Mouse (Mus musculus) intestine, embryonic 15.5 days (tissue): ENCODE results near the gene Bicral. TPM values are rescaled to one million over a fixed set of nuclear protein-coding genes. Genes with fewer than 3 reads are reported as not detected.

Source experiments
- ATAC-seq: fragments of 200-750 bp; cut with Nextera tagmentation; 2 replicates; pipeline ENCODE4 v1.8.0; 2017; ENCODE audit warnings: moderate TSS enrichment, moderate library complexity
- H3K27ac ChIP-seq: fragments of 300-500 bp; sonication (generic); 2 replicates; pipeline ENCODE4 v1.5.1; 2015; ENCODE audit warnings: mild to moderate bottlenecking, inconsistent platforms
- H3K27me3 ChIP-seq: fragments of 300-500 bp; sonication (generic); replicated peaks from 2 replicates; pipeline ENCODE4 v1.6.1; 2015; ENCODE audit warnings: inconsistent platforms
- H3K36me3 ChIP-seq: fragments of 300-500 bp; sonication (generic); 2 replicates; pipeline ENCODE4 v1.6.1; 2015; ENCODE audit warnings: inconsistent platforms
- H3K4me1 ChIP-seq: fragments of 300-500 bp; sonication (generic); replicated peaks from 2 replicates; pipeline ENCODE4 v1.6.1; 2015; ENCODE audit warnings: inconsistent platforms
- H3K4me2 ChIP-seq: fragments of 300-500 bp; sonication (generic); replicated peaks from 2 replicates; pipeline ENCODE4 v1.6.1; 2015; ENCODE audit warnings: mild to moderate bottlenecking, inconsistent platforms
- H3K4me3 ChIP-seq: fragments of 300-500 bp; sonication (generic); replicated peaks from 2 replicates; pipeline ENCODE4 v1.5.1; 2015; ENCODE audit warnings: inconsistent platforms
- H3K9ac ChIP-seq: fragments of 300-500 bp; sonication (generic); 2 replicates; pipeline ENCODE4 v1.6.1; 2015; ENCODE audit warnings: inconsistent platforms
- H3K9me3 ChIP-seq: fragments of 300-500 bp; sonication (generic); 2 replicates; pipeline ENCODE4 v1.6.1; 2016; ENCODE audit warnings: inconsistent platforms
- WGBS: fragments of 180-500 bp; shearing (Covaris S2); methylation state at CpG from one replicate; pipeline ENCODE4 v1.1.7; 2015; 5-methylcytosine and 5-hydroxymethylcytosine counted together
- polyA plus RNA-seq: library from polyadenylated mRNA; unstranded; fragments of >200 nt; fragmentation: Nextera tagmentation; extraction: Ambion mirVana; gene quantifications from 2 replicates; pipeline ENCODE4 v1.2.1, GENCODE M21; 2015

Gene Bicral
- 3.5 and 4.6 TPM in 2 replicates for polyA plus RNA-seq

GRCm38 (mm10) chr17:46857903-46858748 lies at the start of gene Bicral:
TSS of gene Bicral (minus strand) at chr17:46858482.
- peak within 1 kb of the TSS; percentile 100 for H3K27ac ChIP-seq
- H3K36me3 ChIP-seq, result no peaks in the 10 kb centered on the region; the same call in 1 of the 2 replicates
- peak within 1 kb of the TSS; percentile 59 for H3K4me2 ChIP-seq
- H3K27me3 ChIP-seq, result no peaks in the 10 kb centered on the region
- ATAC-seq, result peak; percentile 70
- peaks cover 19% of the 10 kb centered on the region for H3K4me1 ChIP-seq
- peak within 1 kb of the TSS; percentile 100 for H3K9ac ChIP-seq
- under 1% methylated on average over 62 of the region's 65 CpGs for WGBS
- peak within 1 kb of the TSS; percentile 86 for H3K4me3 ChIP-seq
- H3K9me3 ChIP-seq, result no peaks in the 10 kb centered on the region

DNA sequence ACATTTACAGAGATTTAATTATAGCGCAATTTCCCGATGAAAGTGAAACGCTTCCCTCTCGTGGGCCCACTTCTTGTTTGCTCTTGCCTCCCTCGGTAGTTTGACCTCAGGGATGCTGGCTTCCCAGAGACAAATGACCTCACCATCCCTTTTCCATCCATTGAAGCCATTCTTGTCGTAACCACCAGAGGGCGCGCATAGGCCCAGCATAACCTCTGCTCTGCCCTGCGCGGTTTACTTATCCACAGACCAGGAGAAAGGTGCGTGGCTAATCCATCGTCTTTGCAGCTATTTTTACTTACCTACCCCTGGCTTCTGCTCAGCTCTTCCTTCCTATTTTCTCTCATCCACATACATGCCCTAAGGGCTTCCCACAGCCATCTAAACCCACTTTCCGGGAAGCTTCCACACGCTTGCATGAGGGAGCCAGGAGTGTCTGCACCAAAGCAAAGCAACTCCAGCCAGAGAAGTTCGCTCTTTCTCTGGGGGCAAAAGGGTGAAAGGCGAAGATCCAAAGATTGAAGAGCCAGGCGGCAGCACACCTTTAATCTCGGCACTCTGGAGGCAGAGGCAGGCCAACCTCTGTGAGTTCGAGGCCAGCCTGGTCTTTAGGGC lies 45.7 kb upstream of the Bicral start:
- no peak overlapping the region for H3K9ac ChIP-seq
- no peak overlapping the region for H3K4me3 ChIP-seq
- peaks cover 3% of the 10 kb centered on the region; the same call in 1 of the 2 replicates for H3K4me1 ChIP-seq
- WGBS, result 22% methylated on average over 19 of the region's 19 CpGs
- no peak overlapping the region; the same call in 1 of the 2 replicates for H3K4me2 ChIP-seq
- no peaks in the 10 kb centered on the region for H3K36me3 ChIP-seq
- H3K27me3 ChIP-seq, result no peaks in the 10 kb centered on the region
- peak; percentile 82 for ATAC-seq
- no peaks in the 10 kb centered on the region for H3K9me3 ChIP-seq
- no peak overlapping the region for H3K27ac ChIP-seq

DNA sequence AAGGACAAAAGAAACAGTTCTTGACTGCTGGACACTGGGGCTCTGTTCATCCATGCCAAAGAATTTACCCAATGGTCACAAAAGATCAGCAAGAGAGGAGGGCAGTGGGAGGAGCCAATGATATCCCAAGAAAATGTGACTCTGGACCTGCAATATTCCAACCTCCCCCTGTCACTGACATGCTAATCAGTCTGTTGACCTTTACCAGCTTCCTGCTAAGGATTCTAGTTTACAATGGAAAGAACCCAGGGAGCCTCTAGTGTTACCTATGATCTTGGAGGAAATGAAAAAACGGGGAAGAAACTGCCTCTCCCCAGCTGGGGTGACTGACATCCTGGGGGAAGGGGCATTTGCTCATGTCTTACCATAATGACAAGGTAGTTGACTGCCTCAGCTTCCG lies 42.7 kb upstream of the Bicral start:
- H3K4me3 ChIP-seq, result no peak overlapping the region
- no peak overlapping the region for H3K9ac ChIP-seq
- H3K4me2 ChIP-seq, result no peak overlapping the region
- no peaks in the 10 kb centered on the region for H3K27me3 ChIP-seq
- H3K4me1 ChIP-seq, result peaks cover 3% of the 10 kb centered on the region; the same call in 1 of the 2 replicates
- H3K9me3 ChIP-seq, result no peaks in the 10 kb centered on the region
- no peak overlapping the region for H3K27ac ChIP-seq
- 57% methylated on average over 2 of the region's 2 CpGs for WGBS
- ATAC-seq, result no peak
- H3K36me3 ChIP-seq, result no peaks in the 10 kb centered on the region

GRCm38 (mm10) chr17:46897221-46897950 lies 39.1 kb upstream of the Bicral start:
- no peak overlapping the region for H3K4me3 ChIP-seq
- H3K4me2 ChIP-seq, result no peak overlapping the region
- H3K27ac ChIP-seq, result no peak overlapping the region; the same call in 1 of the 2 replicates
- peak; percentile 45; the same call in 1 of the 2 replicates for ATAC-seq
- no peaks in the 10 kb centered on the region for H3K36me3 ChIP-seq
- no peaks in the 10 kb centered on the region for H3K9me3 ChIP-seq
- WGBS, result 39% methylated on average over 13 of the region's 13 CpGs
- H3K9ac ChIP-seq, result no peak overlapping the region
- peaks cover 4% of the 10 kb centered on the region; the same call in 1 of the 2 replicates for H3K4me1 ChIP-seq
- H3K27me3 ChIP-seq, result no peaks in the 10 kb centered on the region

GRCm38 (mm10) chr17:46895426-46895825 lies 37.1 kb upstream of the Bicral start:
- Histone ChIP-seq H3K4me2 (no peak overlapping the region), H3K27me3 (no peaks in the 10 kb centered on the region), H3K4me3 (no peak overlapping the region), H3K27ac (no peak overlapping the region), H3K9ac (no peak overlapping the region), H3K36me3 (no peaks in the 10 kb centered on the region), H3K9me3 (no peaks in the 10 kb centered on the region), H3K4me1 (peaks cover 16% of the 10 kb centered on the region; the same call in 1 of the 2 replicates)
- WGBS, result 88% methylated on average over 9 of the region's 9 CpGs
- ATAC-seq, result no peak

DNA sequence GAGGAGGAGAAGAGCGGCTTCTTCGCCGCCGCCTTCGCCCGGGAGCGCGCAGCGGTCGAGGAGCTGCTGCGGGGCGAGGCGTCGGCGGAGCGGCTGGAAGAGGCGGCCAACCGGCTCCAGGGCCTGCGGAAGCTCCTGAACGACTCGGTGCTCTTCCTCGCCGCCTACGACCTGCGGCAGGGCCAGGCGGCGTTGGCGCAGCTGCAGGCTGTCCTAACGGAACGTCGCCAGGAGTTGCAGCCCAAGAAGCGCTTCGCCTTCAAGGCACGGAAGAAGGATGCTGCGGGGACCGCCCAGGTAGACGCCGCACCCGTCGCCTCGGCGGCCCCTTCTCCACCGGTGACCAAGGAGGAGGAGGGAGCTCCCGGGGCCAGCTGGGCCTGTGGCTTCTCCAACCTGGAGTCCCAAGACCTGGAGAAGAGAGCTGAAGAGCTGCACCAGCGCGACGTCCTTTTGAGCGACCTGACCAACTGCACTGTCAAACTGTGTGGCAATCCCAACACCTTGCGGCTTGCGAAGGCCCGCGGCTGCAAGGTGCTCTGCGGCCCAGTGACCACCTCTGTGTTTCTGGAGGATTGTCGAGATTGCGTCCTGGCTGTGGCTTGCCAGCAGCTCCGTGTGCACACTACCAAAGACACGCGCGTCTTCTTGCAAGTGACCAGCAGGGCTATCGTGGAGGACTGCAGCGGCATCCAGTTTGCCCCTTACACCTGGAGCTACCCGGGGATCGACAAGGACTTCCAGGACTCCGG lies 32.7 kb upstream of the Bicral start:
- Histone ChIP-seq H3K27ac (peak overlapping the region; percentile 87), H3K36me3 (no peaks in the 10 kb centered on the region), H3K4me2 (peak overlapping the region; percentile 91), H3K9me3 (no peaks in the 10 kb centered on the region), H3K9ac (peak overlapping the region; percentile 87), H3K4me3 (peak overlapping the region; percentile 90), H3K4me1 (peaks cover 19% of the 10 kb centered on the region; the same call in 1 of the 2 replicates), H3K27me3 (no peaks in the 10 kb centered on the region)
- WGBS, result under 1% methylated on average over 64 of the region's 64 CpGs
- ATAC-seq, result peak; percentile 37

DNA sequence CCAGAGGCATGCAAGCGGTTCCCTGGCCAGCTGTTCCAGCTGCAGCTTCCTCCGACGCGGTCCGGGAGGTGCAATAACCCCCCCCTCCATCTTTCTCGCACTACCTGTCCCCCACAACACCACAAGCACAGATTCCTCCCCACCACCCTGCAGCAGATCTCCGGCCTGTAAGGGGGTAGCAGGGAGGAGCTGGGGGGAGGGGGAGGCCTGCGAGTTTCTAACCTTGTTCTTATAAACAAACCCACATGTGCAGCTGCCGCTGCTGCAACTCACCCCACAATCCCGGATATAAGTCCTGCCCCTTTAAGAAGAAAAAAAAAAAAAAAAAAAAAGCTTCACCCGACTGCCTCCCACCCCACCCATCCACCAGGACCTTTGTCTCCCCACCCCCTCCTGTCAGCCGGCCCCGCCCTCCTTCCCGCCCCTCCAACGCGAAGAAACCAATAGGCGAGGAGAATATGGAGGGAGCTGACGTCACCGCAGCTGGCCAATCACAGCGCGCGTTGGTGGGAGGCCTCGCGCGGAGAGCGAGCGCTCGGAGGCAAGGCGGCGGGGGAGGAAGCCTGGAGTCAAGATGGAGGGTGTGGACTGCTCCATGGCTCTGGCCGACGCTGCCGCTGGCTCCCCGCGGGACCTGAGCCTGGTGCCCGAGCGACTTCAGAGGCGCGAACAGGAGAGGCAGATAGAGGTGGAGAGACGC lies 32.0 kb upstream of the Bicral start, which contains the start of gene Tbcc:
Gene Tbcc (plus strand): TSS at position 569 of the 700 bp plus-strand sequence.
- Histone ChIP-seq H3K9ac (peak within 1 kb of the TSS; percentile 87), H3K4me2 (peak within 1 kb of the TSS; percentile 91), H3K27me3 (no peaks in the 10 kb centered on the region), H3K4me1 (peaks cover 26% of the 10 kb centered on the region), H3K4me3 (peak within 1 kb of the TSS; percentile 90), H3K36me3 (no peaks in the 10 kb centered on the region), H3K27ac (peak within 1 kb of the TSS; percentile 98), H3K9me3 (no peaks in the 10 kb centered on the region)
- peak; percentile 96 for ATAC-seq
- 0% methylated on average over 40 of the region's 40 CpGs for WGBS

DNA sequence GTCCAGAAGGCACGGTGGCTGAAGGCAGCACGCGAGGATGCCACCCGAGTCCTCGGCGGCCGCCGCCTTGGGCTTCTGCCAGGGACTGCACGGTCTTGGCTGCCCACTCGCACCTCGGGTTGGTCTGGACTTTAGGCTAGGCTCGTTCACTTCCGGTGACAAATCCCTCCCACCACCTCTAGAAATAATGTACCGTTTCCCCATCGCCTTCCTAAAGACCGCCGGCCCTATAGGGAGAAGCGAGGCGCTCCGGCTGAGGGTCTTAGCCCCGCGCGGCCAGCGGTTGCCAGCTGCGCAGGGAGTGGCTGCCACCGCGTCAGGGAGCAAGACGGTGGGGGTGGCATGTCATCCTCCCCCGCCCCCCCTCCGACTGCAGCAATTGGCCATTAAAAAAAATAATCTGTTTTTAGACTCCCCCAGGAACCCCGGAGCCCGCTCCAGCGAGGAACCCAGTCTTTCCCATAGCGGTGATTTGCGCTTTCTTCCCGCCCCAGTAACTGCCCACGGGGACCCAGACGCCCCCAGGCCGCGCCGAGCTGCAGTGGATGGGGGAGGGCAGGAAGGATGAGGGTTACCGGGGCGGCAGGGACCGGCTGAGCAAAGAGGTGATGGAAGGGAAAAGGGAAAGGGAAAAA lies 31.3 kb upstream of the Bicral start:
- Histone ChIP-seq H3K9ac (peak overlapping the region; percentile 81), H3K4me1 (peaks cover 28% of the 10 kb centered on the region), H3K27me3 (no peaks in the 10 kb centered on the region), H3K4me2 (peak overlapping the region; percentile 89), H3K9me3 (no peaks in the 10 kb centered on the region), H3K4me3 (peak overlapping the region; percentile 90), H3K36me3 (no peaks in the 10 kb centered on the region), H3K27ac (peak overlapping the region; percentile 98)
- under 1% methylated on average over 44 of the region's 44 CpGs for WGBS
- peak; percentile 52 for ATAC-seq

GRCm38 (mm10) chr17:46888511-46889212 lies 30.4 kb upstream of the Bicral start:
- 37% methylated on average over 16 of the region's 16 CpGs for WGBS
- Histone ChIP-seq H3K4me1 (peaks cover 28% of the 10 kb centered on the region), H3K36me3 (no peaks in the 10 kb centered on the region), H3K9ac (peak overlapping the region; percentile 81; the same call in 1 of the 2 replicates), H3K27me3 (no peaks in the 10 kb centered on the region), H3K9me3 (no peaks in the 10 kb centered on the region), H3K27ac (peak overlapping the region; percentile 98; the same call in 1 of the 2 replicates), H3K4me3 (peak overlapping the region; percentile 90), H3K4me2 (peak overlapping the region; percentile 89)
- no peak for ATAC-seq

DNA sequence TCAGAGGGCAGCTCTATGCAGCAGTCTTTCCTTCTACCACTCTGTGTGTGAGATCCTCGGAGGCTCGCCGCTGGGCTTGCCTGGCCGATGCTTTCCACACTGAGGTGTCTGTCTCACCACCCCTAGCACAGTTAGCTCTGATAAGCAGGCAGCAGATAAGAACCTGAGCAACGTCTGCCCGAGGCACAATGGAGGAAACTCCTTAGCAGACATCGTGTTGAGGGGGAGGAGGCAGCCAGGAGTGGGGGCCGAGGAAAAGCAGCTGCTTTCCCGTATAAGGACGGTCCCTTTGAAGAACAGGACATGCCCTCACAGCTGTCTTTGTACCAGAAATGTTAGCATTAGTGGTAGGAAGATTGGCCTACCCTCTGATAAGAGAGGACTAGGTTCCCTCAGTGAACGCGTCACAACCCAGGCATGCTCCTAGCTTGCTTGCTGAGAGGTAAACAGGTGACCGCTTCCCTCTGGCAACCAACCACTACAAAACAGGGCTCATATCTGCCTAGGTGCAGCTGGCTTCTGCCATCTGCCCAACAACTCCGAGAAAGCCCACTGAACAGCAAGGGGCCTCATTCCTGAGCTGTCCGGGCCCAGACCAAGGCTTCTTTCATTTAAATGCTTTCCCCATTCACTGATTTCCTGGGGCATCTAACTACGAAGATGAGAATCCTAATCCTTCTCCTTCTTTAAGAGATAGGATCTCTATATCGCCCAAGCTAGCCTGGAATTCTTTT lies 27.8 kb upstream of the Bicral start:
- ATAC-seq, result no peak
- H3K27me3 ChIP-seq, result no peaks in the 10 kb centered on the region
- no peak overlapping the region for H3K27ac ChIP-seq
- 30% methylated on average over 17 of the region's 17 CpGs for WGBS
- no peak overlapping the region for H3K4me3 ChIP-seq
- no peaks in the 10 kb centered on the region for H3K9me3 ChIP-seq
- H3K9ac ChIP-seq, result no peak overlapping the region
- peaks cover 12% of the 10 kb centered on the region for H3K4me1 ChIP-seq
- peak overlapping the region; percentile 7; the same call in 1 of the 2 replicates for H3K4me2 ChIP-seq
- H3K36me3 ChIP-seq, result no peaks in the 10 kb centered on the region
